Mouse (Mus musculus): ENCODE data around the gene Chrne.

Chrne gene

GRCm38 (mm10) chr11:70619101-70619500 lies at the start of gene Chrne:
Gene Chrne, minus strand, starts transcription at chr11:70619216.
- in situ Hi-C loops (cut with MboI), result no loop called here

GRCm38 (mm10) chr11:70668335-70668770 lies 49.3 kb upstream of the Chrne start:
- in situ Hi-C loops (cut with MboI), result loop anchor here (25.0 kb wide), 1 partner anchor 656 kb away; the partner anchor contains the start of genes Acadvl, Dlg4 and Dvl2

GRCm38 (mm10) chr11:70667271-70668150 lies 48.5 kb upstream of the Chrne start:
- in situ Hi-C loops (cut with MboI), result loop anchor here (25.0 kb wide), 1 partner anchor 655 kb away; the partner anchor contains the start of genes Acadvl, Dlg4 and Dvl2

GRCm38 (mm10) chr11:70666687-70667086 lies 47.7 kb upstream of the Chrne start:
- in situ Hi-C loops (cut with MboI), result loop anchor here (25.0 kb wide), 1 partner anchor 654 kb away; the partner anchor contains the start of genes Acadvl, Dlg4 and Dvl2

- in situ Hi-C loops (cut with MboI), result loop anchor here (25.0 kb wide), 1 partner anchor 652 kb away; the partner anchor contains the start of genes Acadvl, Dlg4 and Dvl2
These were observed 45.7 kb upstream of the Chrne start for GRCm38 (mm10) chr11:70664741-70665140.

- in situ Hi-C loops (cut with MboI), result loop anchor here (25.0 kb wide), 1 partner anchor 652 kb away; the partner anchor contains the start of genes Acadvl, Dlg4 and Dvl2
These were observed 44.9 kb upstream of the Chrne start for GRCm38 (mm10) chr11:70663957-70664356.

- in situ Hi-C loops (cut with MboI), result loop anchor here (25.0 kb wide), 1 partner anchor 651 kb away; the partner anchor contains the start of genes Acadvl, Dlg4 and Dvl2
These were observed 44.1 kb upstream of the Chrne start for GRCm38 (mm10) chr11:70663101-70663500.

GRCm38 (mm10) chr11:70660571-70660970 lies 41.6 kb upstream of the Chrne start:
- in situ Hi-C loops (cut with MboI), result loop anchor here (25.0 kb wide), 1 partner anchor 648 kb away; the partner anchor contains the start of genes Acadvl, Dlg4 and Dvl2

- in situ Hi-C loops (cut with MboI), result loop anchor here (25.0 kb wide), 1 partner anchor 647 kb away; the partner anchor contains the start of genes Acadvl, Dlg4 and Dvl2
These were observed 39.9 kb upstream of the Chrne start for GRCm38 (mm10) chr11:70658942-70659341.

GRCm38 (mm10) chr11:70658521-70658920 lies 39.5 kb upstream of the Chrne start:
- in situ Hi-C loops (cut with MboI), result loop anchor here (25.0 kb wide), 1 partner anchor 646 kb away; the partner anchor contains the start of genes Acadvl, Dlg4 and Dvl2

GRCm38 (mm10) chr11:70657991-70658390 lies 39.0 kb upstream of the Chrne start:
- in situ Hi-C loops (cut with MboI), result loop anchor here (25.0 kb wide), 1 partner anchor 646 kb away; the partner anchor contains the start of genes Acadvl, Dlg4 and Dvl2

- in situ Hi-C loops (cut with MboI), result loop anchor here (25.0 kb wide), 1 partner anchor 645 kb away; the partner anchor contains the start of genes Acadvl, Dlg4 and Dvl2
These were observed 38.6 kb upstream of the Chrne start for GRCm38 (mm10) chr11:70657573-70657972.

GRCm38 (mm10) chr11:70656964-70657363 lies 37.9 kb upstream of the Chrne start, which contains the start of gene Eno3:
Gene Eno3, plus strand, starts transcription at chr11:70657202.
- in situ Hi-C loops (cut with MboI), result loop anchor here (25.0 kb wide), 1 partner anchor 645 kb away; the partner anchor contains the start of genes Acadvl, Dlg4 and Dvl2

GRCm38 (mm10) chr11:70656456-70656927 lies 37.5 kb upstream of the Chrne start:
- in situ Hi-C loops (cut with MboI), result loop anchor here (25.0 kb wide), 1 partner anchor 644 kb away; the partner anchor contains the start of genes Acadvl, Dlg4 and Dvl2

GRCm38 (mm10) chr11:70655571-70656455 lies 36.8 kb upstream of the Chrne start:
- in situ Hi-C loops (cut with MboI), result loop anchor here (25.0 kb wide), 1 partner anchor 644 kb away; the partner anchor contains the start of genes Acadvl, Dlg4 and Dvl2

- in situ Hi-C loops (cut with MboI), result loop anchor here (25.0 kb wide), 1 partner anchor 643 kb away; the partner anchor contains the start of genes Acadvl, Dlg4 and Dvl2
These were observed 36.0 kb upstream of the Chrne start for GRCm38 (mm10) chr11:70654923-70655570.

- in situ Hi-C loops (cut with MboI), result loop anchor here (25.0 kb wide), 1 partner anchor 642 kb away; the partner anchor contains the start of genes Acadvl, Dlg4 and Dvl2
These were observed 35.3 kb upstream of the Chrne start, which contains the start of gene Pfn1 for GRCm38 (mm10) chr11:70654198-70654922. Gene Pfn1, minus strand, starts transcription at chr11:70654644.

- in situ Hi-C loops (cut with MboI), result loop anchor here (25.0 kb wide), 1 partner anchor 641 kb away; the partner anchor contains the start of genes Acadvl, Dlg4 and Dvl2
These were observed 34.6 kb upstream of the Chrne start for GRCm38 (mm10) chr11:70653345-70654197.
